Mouse (Mus musculus) myocyte (in vitro differentiated cells): ENCODE measurements around the gene Slc38a3.

Experiments
- CEBPB ChIP-seq: IDR thresholded peaks from 2 replicates; pipeline ENCODE4 v1.6.1; 2011; ENCODE audit warnings: mild to moderate bottlenecking, moderate library complexity; ENCODE audit not compliant: poor library complexity, insufficient read depth, severe bottlenecking
- E2F4 ChIP-seq: IDR thresholded peaks from one replicate; pipeline ENCODE4 v1.6.1; 2011; ENCODE audit warnings: mild to moderate bottlenecking, control low read depth, moderate library complexity; ENCODE audit not compliant: insufficient read depth
- MAX ChIP-seq: IDR thresholded peaks from one replicate; pipeline ENCODE4 v1.6.1; 2011; ENCODE audit warnings: low read depth, mild to moderate bottlenecking, control low read depth
- MYOD1 ChIP-seq, 3 experiments: IDR thresholded peaks; one replicate each; pipeline ENCODE4 v1.6.1; 2011; ENCODE audit warnings: control low read depth in 2 of 3, low read depth in 2 of 3, mild to moderate bottlenecking in 2 of 3, moderate library complexity in 1 of 3; ENCODE audit not compliant: insufficient read length in 2 of 3, control insufficient read depth in 1 of 3
- MYOG ChIP-seq, 3 experiments: IDR thresholded peaks; one replicate each; pipeline ENCODE4 v1.6.1; 2011; ENCODE audit warnings: control low read depth in 2 of 3, low read depth in 2 of 3, mild to moderate bottlenecking in 2 of 3; ENCODE audit not compliant: insufficient read length in 2 of 3, control insufficient read depth in 1 of 3, insufficient read depth in 1 of 3
- POLR2A ChIP-seq: IDR thresholded peaks from one replicate; pipeline ENCODE4 v1.6.1; 2011; ENCODE audit warnings: low read depth, mild to moderate bottlenecking, control low read depth, moderate library complexity; ENCODE audit not compliant: insufficient read length
- POLR2AphosphoS2 ChIP-seq: IDR thresholded peaks from one replicate; pipeline ENCODE4 v1.6.1; 2011; ENCODE audit warnings: low read depth, control low read depth; ENCODE audit not compliant: insufficient read length
- REST ChIP-seq: IDR thresholded peaks from one replicate; pipeline ENCODE4 v1.6.1; 2011; ENCODE audit warnings: mild to moderate bottlenecking, control low read depth, moderate library complexity; ENCODE audit not compliant: insufficient read depth, insufficient read length
- SRF ChIP-seq: IDR thresholded peaks from one replicate; pipeline ENCODE4 v1.6.1; 2011; ENCODE audit warnings: low read depth; ENCODE audit not compliant: control insufficient read depth, insufficient read length
- TCF12 ChIP-seq: IDR thresholded peaks from one replicate; pipeline ENCODE4 v1.6.1; 2011; ENCODE audit warnings: mild to moderate bottlenecking, control low read depth; ENCODE audit not compliant: poor library complexity, insufficient read depth, severe bottlenecking
- TCF3 ChIP-seq: IDR thresholded peaks from one replicate; pipeline ENCODE4 v1.6.1; 2011; ENCODE audit warnings: low read depth, control low read depth; ENCODE audit not compliant: insufficient read length
- USF1 ChIP-seq: IDR thresholded peaks from one replicate; pipeline ENCODE4 v1.6.1; 2011; ENCODE audit warnings: low read depth, mild to moderate bottlenecking, control low read depth, moderate library complexity

DNA sequence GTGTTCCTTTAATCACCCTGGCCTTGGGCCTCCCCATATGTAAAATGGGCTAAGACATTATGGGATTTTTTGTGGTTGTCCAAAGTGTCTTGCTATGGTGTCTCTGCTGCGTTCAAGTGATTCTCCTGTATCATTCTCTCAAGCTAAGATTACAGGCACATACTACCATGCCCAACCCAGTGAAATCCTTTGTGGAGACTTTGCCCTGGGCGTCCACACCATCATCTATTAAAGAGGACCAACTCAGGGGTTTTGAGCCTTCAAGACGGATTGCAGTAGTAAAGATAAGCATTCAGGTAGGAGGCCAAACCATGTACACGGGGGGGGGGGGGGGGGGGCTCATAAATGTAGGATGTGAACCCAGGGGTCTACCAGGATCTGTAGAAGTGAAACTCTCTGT lies 14.7 kb downstream of the Slc38a3 start:
- TF ChIP-seq MYOD1 (IDR thresholded peaks at IDR 0.05; ENCODE audit: control insufficient read depth in 1 of 3, insufficient read length in 2 of 3, low read depth in 2 of 3), result no peak
- TF ChIP-seq CEBPB, result no peak
- no peak for TF ChIP-seq POLR2A
- TF ChIP-seq USF1, result no peak
- TF ChIP-seq E2F4, result no peak
- no peak for TF ChIP-seq POLR2AphosphoS2
- no peak for TF ChIP-seq TCF3
- TF ChIP-seq TCF12, result no peak
- TF ChIP-seq MAX, result no peak
- TF ChIP-seq REST, result no peak
- TF ChIP-seq SRF, result no peak
- TF ChIP-seq MYOG (IDR thresholded peaks at IDR 0.05; ENCODE audit: control insufficient read depth in 1 of 3, insufficient read depth in 1 of 3, insufficient read length in 2 of 3, low read depth in 2 of 3), result no peak
